Mouse (Mus musculus): ENCODE results near the gene H2-M5.

DNA sequence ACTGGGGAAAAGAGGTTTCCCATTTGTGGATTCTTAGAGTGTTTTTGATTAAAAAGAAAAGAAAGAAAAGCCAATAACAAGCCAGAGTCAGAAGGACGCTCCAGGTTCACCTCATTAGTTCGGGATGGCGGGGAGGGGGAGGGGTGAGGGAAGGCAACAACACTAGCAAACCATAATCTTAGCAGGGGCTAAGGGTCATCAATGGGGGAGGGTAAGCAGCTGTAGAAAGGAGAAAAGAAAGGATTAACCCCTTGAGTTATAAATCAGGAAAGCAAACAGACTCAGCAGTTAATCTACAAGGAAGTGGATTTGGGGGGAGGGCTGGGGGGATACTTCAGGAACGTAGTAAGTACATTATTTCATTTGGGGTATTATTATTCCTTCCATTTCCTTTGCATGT is 7.5 kb downstream of the H2-M5 start:
- TF ChIP-seq CTCF (IDR thresholded peaks at IDR 0.05; ENCODE audit: borderline replicate concordance, control insufficient read depth, extremely low read depth, insufficient read depth, low read length, poor library complexity), result no peak
- no peak for TF ChIP-seq POLR2A (IDR thresholded peaks at IDR 0.05; ENCODE audit: control insufficient read depth, extremely low read depth, insufficient read depth, low read length, poor library complexity)

Measured in thymus, adult 2 months (tissue).